Mouse (Mus musculus): ENCODE data around the gene Sult1c2.
"Not testable (repeated sequence)": the region's sequence is repeated elsewhere in the genome, so short reads cannot be mapped to it uniquely, and the experiment has no call there.

GRCm38 (mm10) chr17:53879006-53879675 lies 33.0 kb upstream of the Sult1c2 start:
- not testable (repeated sequence) for TF ChIP-seq POLR2A (IDR thresholded peaks at IDR 0.05; ENCODE audit: control insufficient read depth, extremely low read depth, insufficient read depth, low read length, poor library complexity); CTCF (IDR thresholded peaks at IDR 0.05; ENCODE audit: borderline replicate concordance, control insufficient read depth, extremely low read depth, insufficient read depth, low read length, poor library complexity)

Data from thymus, adult 2 months (tissue).